Mouse (Mus musculus) kidney, adult 2 months (tissue): ENCODE measurements around the gene Frmd4b.

Experiments used
- CTCF ChIP-seq: fragments of 200-500 bp; conservative IDR thresholded peaks from 2 replicates; pipeline ENCODE4 v1.5.1; 2011; ENCODE audit warnings: low read depth, mild to moderate bottlenecking, control low read depth, low read length, moderate library complexity, mixed read lengths; ENCODE audit not compliant: insufficient read depth, insufficient read length
- POLR2A ChIP-seq: fragments of 200-500 bp; IDR thresholded peaks from one replicate; pipeline ENCODE4 v1.6.1; 2011; ENCODE audit warnings: low read depth, low read length, control low read depth

DNA sequence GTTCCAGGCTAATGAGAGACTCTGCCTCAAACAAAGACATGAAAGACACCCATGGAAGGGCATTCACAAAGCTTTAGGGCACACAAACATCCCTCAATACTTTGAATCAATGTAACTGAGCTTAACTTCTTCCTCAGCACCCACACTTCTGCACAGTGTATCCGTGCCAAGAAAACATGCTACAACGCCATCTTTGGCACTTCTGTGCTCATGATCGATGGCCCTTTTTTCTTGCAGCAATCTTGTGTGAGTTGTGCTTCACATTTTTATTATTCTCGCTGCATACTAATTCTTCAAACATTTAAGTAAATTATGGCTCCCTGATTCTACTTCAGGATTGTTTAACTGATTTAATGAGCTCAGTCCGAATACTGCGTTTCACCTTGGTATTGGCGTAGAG, 61.7 kb downstream of the Frmd4b start:
- TF ChIP-seq CTCF, result no peak
- no peak for TF ChIP-seq POLR2A
